Mouse (Mus musculus): ENCODE data around the gene Ptprn.

Ptprn gene

DNA sequence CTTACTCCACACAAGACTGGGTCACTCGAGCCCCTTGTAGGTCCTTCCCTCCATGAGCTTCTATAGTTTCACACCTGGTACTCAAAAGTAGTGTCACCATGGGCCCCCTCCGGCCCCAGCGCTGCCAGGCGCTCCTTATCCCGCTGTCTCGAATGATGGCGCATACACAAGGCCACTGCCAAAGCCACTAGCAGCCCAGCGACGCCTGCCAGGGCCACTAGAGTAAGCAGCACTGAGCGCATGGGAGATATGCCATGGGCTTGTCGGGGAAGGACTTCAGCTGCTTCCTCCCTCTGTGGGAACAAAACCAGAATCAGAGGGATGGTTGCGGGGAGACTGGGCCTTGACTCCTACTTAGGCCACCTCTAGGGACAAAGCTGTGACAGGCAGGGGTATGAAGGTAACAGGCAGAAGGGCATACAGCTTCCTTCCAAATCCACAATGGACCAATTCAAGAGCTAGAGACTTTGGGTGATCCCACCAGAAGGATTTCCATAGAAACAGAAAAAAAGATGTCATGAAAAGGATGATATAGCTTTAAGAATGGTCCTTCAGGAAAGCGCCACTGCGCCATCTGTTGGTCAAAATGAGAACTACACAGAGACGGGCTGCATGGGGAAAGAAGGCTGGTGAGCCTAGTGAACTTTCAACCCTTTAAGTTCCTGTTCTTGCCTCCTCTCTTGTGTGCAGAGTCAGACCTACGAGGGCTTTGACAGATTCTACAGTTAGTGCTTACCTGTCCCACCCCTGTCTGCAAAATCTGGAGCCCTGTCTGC is 10.3 kb downstream of the Ptprn start:
- DNase-seq (ENCODE audit: inconsistent age in 2 of 2, low spot score in 1 of 2), result peak; percentile 76 to 93

- DNase-seq (ENCODE audit: inconsistent age in 2 of 2, low spot score in 1 of 2), result peak in 1 of 2 experiments; percentile 47
Measured at GRCm38 (mm10) chr1:75253029-75253428, 11.3 kb downstream of the Ptprn start.

DNA sequence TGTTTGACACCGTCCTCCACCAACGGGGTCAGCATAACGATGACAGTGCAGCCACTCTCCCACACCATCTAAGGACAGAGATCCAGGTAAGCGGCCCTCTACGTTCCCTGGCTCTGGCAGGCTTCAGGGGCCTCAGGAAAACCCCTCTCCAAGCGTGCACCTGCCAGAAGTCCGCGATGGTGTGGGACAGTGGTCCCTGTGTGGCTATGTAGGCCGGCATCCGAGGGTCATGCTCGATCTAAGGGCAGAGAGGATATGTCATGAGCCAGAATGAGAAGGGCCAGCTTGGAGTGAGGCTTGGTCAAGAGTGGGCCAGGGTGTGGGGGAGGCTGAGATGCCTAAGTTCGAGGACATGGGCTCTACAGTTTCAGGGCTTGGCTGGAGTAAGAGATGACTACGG is 12.0 kb downstream of the Ptprn start:
- peak in 1 of 2 experiments; percentile 40 for DNase-seq (ENCODE audit: inconsistent age in 2 of 2, low spot score in 1 of 2)

GRCm38 (mm10) chr1:75251112-75251970 is 13.0 kb downstream of the Ptprn start:
- peak; percentile 87 to 94 for DNase-seq (ENCODE audit: inconsistent age in 2 of 2, low spot score in 1 of 2)

DNA sequence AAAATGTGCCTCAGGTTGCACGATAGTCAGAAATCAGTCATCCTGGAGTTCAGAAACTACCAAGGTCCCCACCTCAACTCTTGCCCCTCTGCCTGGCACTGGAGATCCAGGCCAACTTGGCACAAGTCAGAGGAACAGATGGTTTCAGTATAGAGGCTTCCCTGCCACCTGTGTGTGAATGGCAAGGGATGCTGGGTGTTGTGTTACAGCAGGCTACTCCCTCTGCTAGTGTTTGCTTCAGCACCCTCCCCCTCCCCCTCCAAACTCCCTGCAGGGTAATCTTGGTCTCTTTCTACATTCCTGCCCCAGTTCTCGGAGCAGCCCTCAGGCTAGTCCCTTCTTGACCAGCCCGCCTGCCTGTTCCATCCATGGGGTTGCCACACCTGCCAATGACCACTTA is 13.8 kb downstream of the Ptprn start:
- peak in 1 of 2 experiments; percentile 24 for DNase-seq (ENCODE audit: inconsistent age in 2 of 2, low spot score in 1 of 2)

DNA sequence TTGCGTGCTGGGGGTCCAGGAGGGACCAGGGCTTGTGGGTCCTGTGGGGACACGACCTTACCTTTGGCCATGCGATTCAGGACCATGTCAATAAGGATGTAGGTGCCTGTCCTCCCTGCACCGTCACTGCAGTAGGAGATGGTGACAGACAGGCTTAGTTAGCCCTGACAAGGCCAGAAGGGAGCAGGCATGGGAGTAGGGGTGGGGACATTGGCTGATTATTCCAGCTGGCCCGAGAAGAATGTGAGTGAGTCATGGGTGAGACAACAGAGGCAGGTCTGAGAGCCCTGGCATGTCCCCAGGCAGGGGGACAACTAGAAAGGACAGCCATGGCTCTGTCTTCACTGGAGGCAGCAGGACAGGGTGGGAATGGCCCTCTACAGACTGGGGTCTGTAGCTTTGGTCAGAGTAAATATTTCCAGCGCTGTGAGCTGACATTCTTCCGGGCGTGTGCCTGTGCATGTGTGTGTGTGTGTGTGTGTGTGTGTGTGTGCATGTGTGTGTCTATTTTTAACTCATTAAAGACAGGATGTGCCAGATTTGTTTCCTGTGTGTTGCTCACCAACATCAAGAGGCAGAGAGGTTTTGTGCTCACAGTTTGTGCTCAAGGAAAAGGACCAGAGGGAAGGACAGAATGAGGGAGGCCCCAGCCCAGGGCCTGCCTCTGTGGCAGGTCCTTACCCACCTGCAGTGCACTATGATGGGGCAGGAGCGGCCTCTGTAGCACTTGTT is 16.1 kb downstream of the Ptprn start:
- peak; percentile 90 to 92 for DNase-seq (ENCODE audit: inconsistent age in 2 of 2, low spot score in 1 of 2)

GRCm38 (mm10) chr1:75247071-75247930 is 17.0 kb downstream of the Ptprn start:
- peak; percentile 49 to 69 for DNase-seq (ENCODE audit: inconsistent age in 2 of 2, low spot score in 1 of 2)

- peak in 1 of 2 experiments; percentile 69 for DNase-seq (ENCODE audit: inconsistent age in 2 of 2, low spot score in 1 of 2)
Measured at GRCm38 (mm10) chr1:75244836-75245235, 19.5 kb downstream of the Ptprn start.

DNA sequence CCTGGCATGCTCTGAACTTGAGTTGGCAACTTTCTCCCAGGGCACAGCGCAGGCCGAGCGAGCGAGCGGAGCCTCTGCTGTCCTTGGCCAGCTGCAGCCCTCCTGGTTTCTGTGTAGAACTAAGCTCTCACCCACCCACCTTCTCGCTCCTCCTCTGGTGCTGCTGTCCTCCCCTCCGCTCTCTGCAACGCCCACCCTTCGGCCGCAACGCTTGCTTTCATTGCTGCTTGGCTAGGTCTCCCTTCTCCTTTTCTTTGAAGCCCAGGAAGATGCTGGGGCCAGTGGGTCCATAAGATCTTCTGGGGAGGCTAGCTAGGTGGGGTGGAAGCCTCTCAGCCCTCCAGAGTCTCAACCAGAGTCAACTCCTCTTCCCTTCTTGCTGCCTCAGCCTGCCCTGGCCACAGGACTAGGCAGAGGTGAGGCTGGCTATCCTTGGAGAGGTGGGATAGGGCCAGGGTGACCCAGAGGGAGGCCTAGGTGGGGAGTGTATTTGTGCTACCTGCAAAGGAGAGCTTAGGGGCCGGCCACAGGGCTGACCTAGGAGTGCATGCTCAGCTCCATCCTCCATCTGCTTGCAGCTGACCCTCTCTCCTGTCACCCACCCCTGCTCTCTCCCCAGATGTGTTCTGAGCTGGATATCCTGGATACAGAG is 20.0 kb downstream of the Ptprn start:
- DNase-seq (ENCODE audit: inconsistent age in 2 of 2, low spot score in 1 of 2), result peak in 1 of 2 experiments; percentile 39

GRCm38 (mm10) chr1:75243411-75243810 is 20.9 kb downstream of the Ptprn start:
- DNase-seq (ENCODE audit: inconsistent age in 2 of 2, low spot score in 1 of 2), result no peak

DNA sequence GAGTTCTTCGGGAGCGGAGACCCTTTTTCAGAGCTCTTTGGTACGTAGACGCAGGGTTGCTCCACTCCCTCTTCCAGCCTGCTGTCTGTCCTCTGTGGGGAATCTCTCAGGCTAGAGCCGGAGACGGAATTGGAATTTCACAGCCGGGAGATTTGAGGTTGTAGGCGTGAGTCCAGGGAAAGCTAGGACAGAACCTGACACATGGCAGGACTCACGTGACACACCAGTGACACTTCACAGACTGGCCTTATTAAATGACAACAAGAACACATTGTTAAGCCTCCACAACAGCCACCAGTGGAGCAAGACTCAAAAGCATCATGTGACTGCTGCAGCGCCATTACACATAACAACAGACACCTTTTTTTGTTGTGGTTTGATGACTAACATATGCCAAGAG is 24.7 kb downstream of the Ptprn start:
- DNase-seq (ENCODE audit: inconsistent age in 2 of 2, low spot score in 1 of 2), result no peak

DNA sequence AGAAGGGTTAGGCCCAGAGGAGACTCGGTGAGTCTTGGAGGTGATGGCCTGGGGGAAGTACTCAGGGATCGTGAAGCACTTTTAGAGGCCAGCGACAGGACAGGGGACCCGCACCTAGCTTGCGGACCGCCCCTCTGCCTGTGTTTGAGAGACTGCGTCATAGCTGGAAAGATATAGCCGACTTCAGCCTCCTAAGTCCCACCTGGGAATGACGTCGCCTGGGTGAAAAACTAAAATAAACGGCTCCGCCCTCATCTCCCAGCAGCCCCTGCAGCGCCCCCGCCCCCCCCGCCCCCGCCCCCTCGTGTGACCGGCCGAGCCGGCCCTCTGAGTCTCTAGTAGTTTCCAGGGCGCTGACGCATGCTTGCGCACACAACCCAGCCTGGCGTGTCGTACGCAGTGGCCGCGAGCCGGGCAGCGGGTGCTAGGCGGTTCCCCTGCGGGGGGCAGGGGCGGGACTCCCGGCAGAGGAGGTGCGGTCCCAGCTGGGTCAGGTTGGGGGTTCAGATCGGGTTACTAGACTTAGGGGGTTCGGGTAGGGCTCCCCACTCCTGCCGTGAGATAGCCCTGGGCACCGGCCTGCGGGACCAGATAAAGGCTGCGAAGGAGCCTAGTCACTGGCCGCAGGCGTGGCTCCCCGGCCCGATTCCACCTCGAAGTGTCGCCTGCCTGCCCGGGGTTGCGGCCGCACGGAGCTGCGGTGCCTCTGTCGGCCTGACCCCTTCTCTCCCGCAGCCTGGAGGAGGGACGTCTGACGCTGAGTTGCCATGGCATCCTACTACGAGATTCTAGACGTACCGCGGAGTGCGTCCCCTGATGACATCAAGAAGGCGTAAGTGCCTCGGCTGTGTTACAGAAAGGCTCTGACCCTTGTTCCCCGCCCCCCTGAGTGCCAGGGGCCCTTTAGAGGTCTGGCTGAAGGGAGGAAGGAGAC is 27.9 kb downstream of the Ptprn start, which contains the start of gene Dnajb2:
TSS of gene Dnajb2 (plus strand) at position 290 of the 934 bp plus-strand sequence.
- DNase-seq (ENCODE audit: inconsistent age in 2 of 2, low spot score in 1 of 2), result peak; percentile 94 to 96

DNA sequence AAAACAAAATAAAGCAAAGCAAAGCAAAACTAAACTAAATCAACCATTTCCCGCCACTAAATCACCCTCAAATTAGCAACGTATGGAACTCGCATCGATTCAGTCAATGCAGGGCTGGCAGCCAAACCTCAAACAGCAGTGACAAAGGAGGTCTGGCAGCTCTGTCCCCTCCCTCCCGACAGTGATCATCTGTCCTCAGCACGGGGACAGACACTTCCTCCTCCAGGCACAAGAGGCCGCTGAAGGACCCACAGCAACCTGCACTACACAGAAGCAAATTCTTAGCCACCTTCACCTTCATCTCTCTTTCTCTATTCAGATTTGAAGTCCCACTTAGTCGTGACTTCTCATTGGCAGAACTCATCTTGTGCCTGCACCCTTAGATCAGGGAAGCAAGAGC is 29.7 kb downstream of the Ptprn start:
- peak; percentile 81 to 88 for DNase-seq (ENCODE audit: inconsistent age in 2 of 2, low spot score in 1 of 2)

DNA sequence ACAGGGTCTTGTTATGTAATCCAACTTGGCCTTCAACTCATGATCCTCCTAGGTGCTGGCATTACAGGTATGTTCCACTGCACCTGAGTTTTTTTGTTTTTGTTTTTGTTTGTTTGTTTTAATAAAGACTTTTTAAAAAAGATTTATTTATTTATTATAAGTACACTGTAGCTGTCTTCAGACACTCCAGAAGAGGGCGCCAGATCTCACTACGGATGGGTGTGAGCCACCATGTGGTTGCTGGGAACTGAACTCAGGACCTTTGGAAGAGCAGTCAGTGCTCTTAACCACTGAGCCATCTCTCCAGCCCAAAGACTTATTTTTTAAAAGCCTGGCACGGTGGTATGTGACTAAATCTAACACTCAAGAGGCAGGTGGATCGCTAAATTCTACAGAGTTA is 31.8 kb downstream of the Ptprn start:
- DNase-seq (ENCODE audit: inconsistent age in 2 of 2, low spot score in 1 of 2), result peak in 1 of 2 experiments; percentile 24

GRCm38 (mm10) chr1:75231664-75232152 is 32.6 kb downstream of the Ptprn start, which contains the start of gene A630095N17Rik:
Gene A630095N17Rik, minus strand, starts transcription at chr1:75232102.
- DNase-seq (ENCODE audit: inconsistent age in 2 of 2, low spot score in 1 of 2), result no peak

DNA sequence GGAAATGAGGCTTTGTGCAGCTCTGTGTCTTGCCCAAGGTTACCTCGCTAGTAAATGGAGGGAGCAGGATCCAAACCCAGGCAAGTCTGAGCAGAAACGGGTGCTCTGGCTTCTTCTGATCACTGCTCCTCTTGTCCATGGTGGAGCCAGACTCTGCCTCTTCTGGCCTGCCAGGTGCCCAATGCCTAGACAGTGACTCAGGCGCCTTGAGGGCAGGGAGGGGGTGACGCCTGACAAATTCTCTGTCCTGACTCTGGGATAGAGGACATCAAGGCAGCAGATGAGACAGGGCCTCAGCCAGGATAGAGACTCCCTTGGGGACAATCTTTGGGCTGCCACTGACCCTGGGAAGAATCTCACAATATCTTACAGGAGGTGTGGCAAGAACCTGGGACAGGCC is 33.1 kb downstream of the Ptprn start:
- peak in 1 of 2 experiments; percentile 22 for DNase-seq (ENCODE audit: inconsistent age in 2 of 2, low spot score in 1 of 2)

GRCm38 (mm10) chr1:75230335-75230994 is 33.8 kb downstream of the Ptprn start:
- DNase-seq (ENCODE audit: inconsistent age in 2 of 2, low spot score in 1 of 2), result no peak

- no peak for DNase-seq (ENCODE audit: inconsistent age in 2 of 2, low spot score in 1 of 2)
Measured at GRCm38 (mm10) chr1:75229158-75229557, 35.1 kb downstream of the Ptprn start.

All from adrenal gland, adult (tissue).